Mouse (Mus musculus) hindbrain, embryonic 14.5 days (tissue): ENCODE measurements at regions not wholly inside any gene's neighbourhood (a gene's known extent, or its start where the extent isn't known, plus 50 kb on each side); places are given as distances from the start of the nearest gene placed in this dataset.

ENCODE experiments used
- ATAC-seq: fragments of 200-750 bp; cut with Nextera tagmentation; 2 replicates; pipeline ENCODE4 v1.8.0; 2017; ENCODE audit warnings: moderate number of reproducible peaks, mild to moderate bottlenecking, moderate TSS enrichment, moderate library complexity; ENCODE audit not compliant: low FRiP score
- DNase-seq: peaks from one replicate; pipeline ENCODE4 v3.0.0-alpha.2; 2015; ENCODE audit warnings: low spot score
- H3K27ac ChIP-seq: fragments of 300-500 bp; sonication (generic); 2 replicates; pipeline ENCODE4 v1.5.1; 2014; ENCODE audit warnings: mild to moderate bottlenecking, moderate library complexity
- H3K27me3 ChIP-seq: fragments of 300-500 bp; sonication (generic); 2 replicates; pipeline ENCODE4 v1.6.1; 2014; ENCODE audit warnings: mild to moderate bottlenecking, low read length, mixed read lengths; ENCODE audit not compliant: control insufficient read depth, insufficient read depth
- H3K36me3 ChIP-seq: fragments of 300-500 bp; sonication (generic); replicated peaks from 2 replicates; pipeline ENCODE4 v1.6.1; 2014; ENCODE audit not compliant: control insufficient read depth, insufficient read depth
- H3K4me1 ChIP-seq: fragments of 300-500 bp; sonication (generic); replicated peaks from 2 replicates; pipeline ENCODE4 v1.6.1; 2014; ENCODE audit warnings: antibody characterized with exemption, low read length, mixed read lengths; ENCODE audit not compliant: control insufficient read depth, insufficient read depth
- H3K4me2 ChIP-seq: fragments of 300-500 bp; sonication (generic); replicated peaks from 2 replicates; pipeline ENCODE4 v1.6.1; 2014; ENCODE audit warnings: mild to moderate bottlenecking, moderate library complexity
- H3K4me3 ChIP-seq: fragments of 300-500 bp; sonication (generic); replicated peaks from 2 replicates; pipeline ENCODE4 v1.5.1; 2014; ENCODE audit warnings: mild to moderate bottlenecking, low read length
- H3K9ac ChIP-seq: fragments of 300-500 bp; sonication (generic); 2 replicates; pipeline ENCODE4 v1.6.1; 2014
- H3K9me3 ChIP-seq: fragments of 300-500 bp; sonication (generic); 2 replicates; pipeline ENCODE4 v1.6.1; 2016; ENCODE audit warnings: low read length; ENCODE audit not compliant: control insufficient read depth
- WGBS: fragments of 180-500 bp; shearing (Covaris S2); extraction: QIAGEN DNeasy Blood & Tissue Kit; methylation state at CpG from one replicate; pipeline ENCODE4 v1.1.7; 2014; 5-methylcytosine and 5-hydroxymethylcytosine counted together

DNA sequence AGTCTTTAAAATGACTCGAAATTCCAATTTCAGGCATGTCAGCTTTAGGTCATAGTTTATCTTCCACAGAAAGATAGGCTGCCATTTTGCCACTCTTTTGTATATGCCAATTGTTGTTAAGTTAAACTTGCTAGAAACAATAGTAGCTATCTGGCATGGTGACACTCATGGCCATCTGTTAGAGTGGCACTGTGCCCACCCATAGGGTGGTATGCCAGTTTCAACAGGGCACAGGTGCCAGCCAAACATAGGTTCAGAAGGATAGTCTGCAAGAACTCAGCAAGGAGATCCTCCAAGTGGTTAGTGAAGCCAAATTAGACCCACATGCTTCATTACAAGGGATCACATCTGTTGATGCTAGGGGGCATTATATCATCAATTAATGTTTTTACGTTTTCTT is 135.8 kb upstream of the Gm6812 start:
- Histone ChIP-seq H3K27ac (no peak overlapping the region), H3K27me3 (no peaks in the 10 kb centered on the region), H3K4me2 (no peak overlapping the region), H3K36me3 (no peaks in the 10 kb centered on the region), H3K4me1 (no peaks in the 10 kb centered on the region), H3K4me3 (no peak overlapping the region), H3K9me3 (no peaks in the 10 kb centered on the region), H3K9ac (no peak overlapping the region)
- DNase-seq (peak; percentile 26), ATAC-seq (no peak)
- 72% methylated on average over 2 of the region's 2 CpGs for WGBS

DNA sequence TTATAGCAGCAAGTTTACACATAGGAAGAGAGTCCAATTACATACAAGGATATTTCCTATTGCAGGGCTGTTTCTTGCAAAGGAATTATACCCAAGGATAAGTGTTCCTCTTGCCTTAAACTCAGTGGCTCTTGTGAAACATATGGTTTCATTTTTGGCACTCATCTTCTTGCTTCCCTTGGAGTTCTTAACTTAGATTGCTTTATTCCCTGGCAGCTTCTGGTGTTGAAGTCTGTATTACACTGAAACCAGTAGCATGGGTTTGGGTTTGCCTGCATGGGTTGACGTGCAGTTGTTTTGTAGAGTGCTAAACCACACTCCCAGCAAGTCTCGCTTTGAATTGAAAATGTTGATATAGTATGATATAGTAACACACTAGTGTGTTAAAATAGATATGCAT is 116.3 kb upstream of the Gm6812 start:
- Histone ChIP-seq H3K4me1 (no peaks in the 10 kb centered on the region), H3K27ac (no peak overlapping the region), H3K4me2 (no peak overlapping the region), H3K9ac (no peak overlapping the region), H3K27me3 (no peaks in the 10 kb centered on the region), H3K9me3 (no peaks in the 10 kb centered on the region), H3K36me3 (no peaks in the 10 kb centered on the region), H3K4me3 (no peak overlapping the region)
- 83% methylated on average over 2 of the region's 2 CpGs for WGBS
- DNase-seq, result no peak
- ATAC-seq, result no peak

- H3K27me3 ChIP-seq, result no peaks in the 10 kb centered on the region
- H3K27ac ChIP-seq, result no peak overlapping the region
- WGBS, result 77% methylated on average over 4 of the region's 4 CpGs
- ATAC-seq, result no peak
- H3K4me2 ChIP-seq, result no peak overlapping the region
- H3K9ac ChIP-seq, result no peak overlapping the region
- DNase-seq, result no peak
- H3K4me3 ChIP-seq, result no peak overlapping the region
- no peaks in the 10 kb centered on the region for H3K4me1 ChIP-seq
- H3K36me3 ChIP-seq, result no peaks in the 10 kb centered on the region
- H3K9me3 ChIP-seq, result no peaks in the 10 kb centered on the region
Observed at GRCm38 (mm10) chrX:69007986-69008385, 115.1 kb upstream of the Gm6812 start.
